Mouse (Mus musculus) stomach, embryonic 14.5 days (tissue): Measurements from ENCODE around the gene Opa3. TPM values are rescaled to one million over a fixed set of nuclear protein-coding genes. Genes with fewer than 3 reads are reported as not detected.

ENCODE experiments used
- ATAC-seq: fragments of 200-750 bp; cut with Nextera tagmentation; 2 replicates; pipeline ENCODE4 v1.8.0; 2017; ENCODE audit warnings: low read depth, moderate TSS enrichment; ENCODE audit not compliant: insufficient number of reproducible peaks, insufficient read depth, low FRiP score
- H3K27ac ChIP-seq: fragments of 300-500 bp; sonication (generic); 2 replicates; pipeline ENCODE4 v1.5.1; 2014; ENCODE audit warnings: mild to moderate bottlenecking, low read length, moderate library complexity, mixed read lengths
- H3K27me3 ChIP-seq: fragments of 300-500 bp; sonication (generic); 2 replicates; pipeline ENCODE4 v1.6.1; 2014; ENCODE audit warnings: low read length, control low read depth, mixed read lengths; ENCODE audit not compliant: control insufficient read depth, insufficient read depth
- H3K36me3 ChIP-seq: fragments of 300-500 bp; sonication (generic); 2 replicates; pipeline ENCODE4 v1.6.1; 2014; ENCODE audit warnings: mild to moderate bottlenecking, control low read depth, low read length, moderate library complexity, mixed read lengths; ENCODE audit not compliant: control insufficient read depth, insufficient read depth
- H3K4me1 ChIP-seq: fragments of 300-500 bp; sonication (generic); 2 replicates; pipeline ENCODE4 v1.6.1; 2014; ENCODE audit warnings: low read length, control low read depth, mixed read lengths; ENCODE audit not compliant: control insufficient read depth, insufficient read depth
- H3K4me2 ChIP-seq: fragments of 300-500 bp; sonication (generic); replicated peaks from 2 replicates; pipeline ENCODE4 v1.6.1; 2014; ENCODE audit warnings: low read depth, low read length, control low read depth
- H3K4me3 ChIP-seq: fragments of 300-500 bp; sonication (generic); 2 replicates; pipeline ENCODE4 v1.5.1; 2014; ENCODE audit warnings: low read depth, low read length, control low read depth
- H3K9ac ChIP-seq: fragments of 300-500 bp; sonication (generic); replicated peaks from 2 replicates; pipeline ENCODE4 v1.6.1; 2014; ENCODE audit warnings: low read depth, mild to moderate bottlenecking, control low read depth, low read length, moderate library complexity, mixed read lengths
- H3K9me3 ChIP-seq: fragments of 300-500 bp; sonication (generic); 2 replicates; pipeline ENCODE4 v1.6.1; 2016; ENCODE audit warnings: low read depth, low read length, control low read depth; ENCODE audit not compliant: control insufficient read depth
- WGBS: fragments of 180-500 bp; shearing (Covaris S2); extraction: QIAGEN DNeasy Blood & Tissue Kit; methylation state at CpG from one replicate; pipeline ENCODE4 v1.1.7; 2014; 5-methylcytosine and 5-hydroxymethylcytosine counted together
- polyA plus RNA-seq: library from polyadenylated mRNA; unstranded; fragments of >200 nt; fragmentation: Nextera tagmentation; extraction: Ambion mirVana; gene quantifications from 2 replicates; pipeline ENCODE4 v1.2.1, GENCODE M21; 2014

Opa3 gene
- polyA plus RNA-seq, 1 experiment from 2014 or later = 42.9 TPM

DNA sequence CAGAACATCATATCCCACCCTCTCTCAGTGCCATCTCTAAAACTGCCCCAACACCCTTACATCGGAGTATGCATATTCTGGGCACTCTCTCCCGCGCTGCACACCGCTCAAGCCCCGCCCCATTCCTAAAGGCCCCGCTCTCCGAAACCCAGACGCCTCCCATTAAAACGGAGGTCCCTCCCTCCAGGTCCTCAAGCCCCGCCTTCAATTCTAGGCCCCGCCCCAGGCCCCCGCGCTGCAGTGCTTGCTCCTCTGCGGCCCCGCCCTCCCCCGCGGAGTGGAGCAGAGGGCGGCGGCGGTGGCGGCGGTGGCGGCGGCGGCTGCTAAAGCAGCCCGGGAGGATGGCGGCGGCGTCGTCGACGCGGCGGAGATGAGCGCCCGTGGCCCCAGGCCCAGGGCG, 54.3 kb downstream of the Opa3 start, which contains the start of gene Rtn2:
TSS of gene Rtn2 (plus strand) at position 240 of the 400 bp plus-strand sequence.
- Histone ChIP-seq H3K36me3 (no peaks in the 10 kb centered on the region), H3K9me3 (no peaks in the 10 kb centered on the region), H3K4me2 (peak within 1 kb of the TSS; percentile 100), H3K9ac (no peak within 1 kb of the TSS; the same call in 1 of the 2 replicates), H3K4me1 (peaks cover 7% of the 10 kb centered on the region; the same call in 1 of the 2 replicates), H3K27ac (no peak within 1 kb of the TSS), H3K4me3 (peak within 1 kb of the TSS; percentile 55), H3K27me3 (peaks cover 34% of the 10 kb centered on the region)
- ATAC-seq = peak; percentile 86
- WGBS = under 1% methylated on average over 37 of the region's 37 CpGs

DNA sequence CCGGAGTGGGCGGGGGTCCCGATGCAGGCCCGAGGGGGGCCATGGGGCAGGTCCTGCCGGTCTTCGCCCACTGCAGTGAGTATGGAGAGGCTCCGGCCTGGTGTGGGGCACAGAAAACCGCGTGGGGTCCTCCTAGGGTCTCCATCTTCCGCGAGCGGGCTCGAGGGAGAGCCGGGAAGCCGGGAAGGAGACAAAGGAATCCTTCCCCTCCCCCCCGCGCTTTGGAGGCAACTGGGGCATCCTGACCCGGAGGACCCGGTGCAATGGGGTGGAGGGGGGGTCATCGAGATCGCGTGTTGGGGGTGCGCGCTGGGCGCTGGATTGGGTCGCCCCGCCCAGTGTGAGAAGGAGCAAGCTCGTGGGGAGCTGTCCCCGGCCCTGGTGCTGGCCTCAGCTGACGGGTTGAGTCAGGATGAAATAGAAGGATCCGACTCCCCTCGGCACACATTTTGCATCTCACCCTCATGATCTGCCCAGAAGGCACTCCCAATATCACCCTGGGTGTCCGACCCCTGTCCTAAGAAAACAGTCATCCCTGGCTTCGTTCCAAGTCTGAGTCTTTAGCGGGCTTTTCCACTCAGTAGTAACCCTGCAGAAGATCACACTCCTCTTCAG, 54.8 kb downstream of the Opa3 start:
- Histone ChIP-seq H3K27me3 (peaks cover 32% of the 10 kb centered on the region), H3K4me1 (peaks cover 7% of the 10 kb centered on the region; the same call in 1 of the 2 replicates), H3K36me3 (no peaks in the 10 kb centered on the region), H3K9me3 (no peaks in the 10 kb centered on the region), H3K27ac (no peak overlapping the region), H3K4me2 (peak overlapping the region; percentile 100), H3K9ac (no peak overlapping the region; the same call in 1 of the 2 replicates), H3K4me3 (peak overlapping the region; percentile 55)
- ATAC-seq = peak; percentile 54
- WGBS = under 1% methylated on average over 34 of the region's 35 CpGs

DNA sequence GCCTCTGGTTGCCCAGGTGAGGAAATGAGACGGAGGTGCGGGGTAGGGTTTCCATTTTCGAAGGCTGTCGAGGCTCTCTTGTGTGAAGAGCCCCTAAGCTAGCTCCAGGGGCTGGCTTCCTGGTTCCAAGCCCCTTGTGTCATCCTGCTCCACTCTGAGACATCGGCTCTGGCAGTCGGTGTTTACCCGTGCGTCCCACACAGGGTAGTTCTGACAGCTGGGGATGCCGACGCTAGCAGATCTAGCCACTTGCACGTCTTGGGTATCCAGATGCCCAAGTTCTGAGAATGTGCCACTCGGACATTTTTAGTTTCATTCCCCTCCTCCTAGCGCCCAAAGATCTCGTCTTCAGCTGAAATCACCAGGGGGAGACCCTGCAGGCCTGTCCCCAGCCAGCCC, 55.3 kb downstream of the Opa3 start:
- Histone ChIP-seq H3K27me3 (peaks cover 27% of the 10 kb centered on the region), H3K9ac (no peak overlapping the region), H3K4me1 (peaks cover 7% of the 10 kb centered on the region; the same call in 1 of the 2 replicates), H3K27ac (no peak overlapping the region), H3K9me3 (no peaks in the 10 kb centered on the region), H3K4me2 (peak overlapping the region; percentile 100), H3K36me3 (no peaks in the 10 kb centered on the region), H3K4me3 (0 out of 2 replicates have a peak overlapping the region, but pooled peaks have one; percentile 55)
- 42% methylated on average over 14 of the region's 14 CpGs for WGBS
- ATAC-seq = no peak

DNA sequence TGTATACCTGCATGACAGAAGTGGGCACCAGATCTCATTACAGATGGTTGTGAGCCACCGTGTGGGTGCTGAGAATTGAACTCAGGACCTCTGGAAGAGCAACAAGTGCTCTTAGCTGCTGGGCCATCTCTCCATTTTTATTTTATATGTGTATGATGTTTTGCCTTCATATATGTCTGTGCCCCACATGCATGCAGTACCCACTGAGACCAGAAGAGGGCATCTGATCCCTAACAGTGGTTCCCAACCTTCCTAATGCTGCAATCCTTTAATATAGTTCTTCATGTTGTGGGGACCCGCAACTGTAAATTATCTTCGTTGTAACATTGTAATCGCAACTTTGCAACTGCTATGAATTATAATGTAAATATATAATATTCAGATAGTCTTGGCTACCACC, 56.6 kb downstream of the Opa3 start:
- Histone ChIP-seq H3K4me1 (peaks cover 7% of the 10 kb centered on the region; the same call in 1 of the 2 replicates), H3K27ac (no peak overlapping the region), H3K36me3 (no peaks in the 10 kb centered on the region), H3K27me3 (peaks cover 14% of the 10 kb centered on the region), H3K4me3 (no peak overlapping the region), H3K4me2 (no peak overlapping the region), H3K9me3 (no peaks in the 10 kb centered on the region), H3K9ac (no peak overlapping the region)
- 26% methylated on average over 4 of the region's 4 CpGs for WGBS
- ATAC-seq = no peak

DNA sequence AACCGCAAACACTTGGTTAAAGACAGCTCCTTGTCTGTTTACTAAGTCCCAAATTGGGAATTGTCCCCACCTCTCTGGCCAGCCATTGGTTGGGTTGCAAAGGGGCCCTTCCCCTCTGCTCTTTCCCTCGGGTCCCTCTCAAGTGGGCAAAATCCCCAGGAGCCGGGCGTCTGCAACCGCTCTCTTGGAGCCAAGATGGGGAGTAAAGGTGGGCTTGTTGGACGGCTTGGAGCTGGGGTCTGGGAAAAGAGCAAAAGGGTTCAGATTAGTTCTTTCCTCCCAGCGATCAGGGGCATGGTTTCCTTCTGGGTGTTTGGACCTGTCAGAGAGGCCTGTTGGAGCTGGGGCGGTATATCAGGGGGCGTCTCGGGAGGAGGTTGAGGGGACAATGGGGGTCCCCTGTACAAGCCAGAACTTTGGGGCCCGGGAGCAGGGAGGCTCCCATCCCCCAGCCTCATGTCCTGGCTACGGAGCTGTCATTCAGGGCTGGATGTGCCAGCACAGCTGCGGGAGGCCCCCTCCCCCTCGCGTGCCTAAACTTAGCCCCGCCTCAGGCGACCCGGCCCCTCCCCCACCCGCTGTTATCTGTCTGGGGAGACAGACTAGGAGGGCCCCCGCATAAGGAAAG, 62.9 kb downstream of the Opa3 start:
- Histone ChIP-seq H3K9ac (no peak overlapping the region), H3K4me2 (peak overlapping the region; percentile 63), H3K4me3 (peak overlapping the region; percentile 33), H3K36me3 (no peaks in the 10 kb centered on the region), H3K27me3 (no peaks in the 10 kb centered on the region), H3K9me3 (no peaks in the 10 kb centered on the region), H3K4me1 (peaks cover 5% of the 10 kb centered on the region), H3K27ac (peak overlapping the region; percentile 18; the same call in 1 of the 2 replicates)
- 0% methylated on average over 20 of the region's 20 CpGs for WGBS
- no peak for ATAC-seq

DNA sequence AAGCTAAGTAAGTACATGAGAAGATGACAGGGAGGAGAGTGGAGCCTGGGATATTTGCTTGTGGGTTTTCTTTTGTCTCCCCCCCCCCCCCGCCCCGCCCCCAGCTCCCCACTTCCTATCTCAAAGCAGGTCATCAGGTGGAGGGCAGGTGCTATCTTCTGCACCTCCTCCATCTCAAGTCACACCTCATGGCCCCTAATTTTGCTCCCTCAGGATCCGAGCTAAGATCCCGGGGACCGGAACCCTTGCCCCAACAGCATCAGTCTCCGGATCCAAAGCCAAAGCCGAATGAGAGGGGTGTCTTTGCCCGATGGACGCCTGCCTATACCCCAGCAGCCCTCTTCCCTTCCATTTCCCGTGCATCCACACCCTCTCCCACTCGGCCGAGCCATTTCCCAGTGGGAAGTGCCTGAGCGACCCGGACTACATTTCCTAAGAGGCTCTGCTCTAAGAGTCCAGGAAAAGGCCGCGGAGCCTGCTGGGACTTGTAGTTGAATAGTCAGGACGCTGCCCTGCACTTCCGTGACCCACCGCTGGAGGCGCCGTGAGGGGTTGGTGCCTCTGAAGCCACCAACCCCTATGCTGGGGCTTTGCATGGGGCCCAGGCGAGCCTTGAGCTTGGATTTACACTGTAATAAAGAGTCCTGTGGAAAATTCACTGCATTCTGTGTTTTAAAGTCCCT, 67.5 kb downstream of the Opa3 start:
- Histone ChIP-seq H3K4me1 (peaks cover 5% of the 10 kb centered on the region), H3K27me3 (no peaks in the 10 kb centered on the region), H3K9me3 (no peaks in the 10 kb centered on the region), H3K27ac (no peak overlapping the region), H3K9ac (no peak overlapping the region), H3K36me3 (no peaks in the 10 kb centered on the region), H3K4me3 (peak overlapping the region; percentile 20), H3K4me2 (peak overlapping the region; percentile 53)
- WGBS = 12% methylated on average over 21 of the region's 22 CpGs
- ATAC-seq = peak; percentile 72

DNA sequence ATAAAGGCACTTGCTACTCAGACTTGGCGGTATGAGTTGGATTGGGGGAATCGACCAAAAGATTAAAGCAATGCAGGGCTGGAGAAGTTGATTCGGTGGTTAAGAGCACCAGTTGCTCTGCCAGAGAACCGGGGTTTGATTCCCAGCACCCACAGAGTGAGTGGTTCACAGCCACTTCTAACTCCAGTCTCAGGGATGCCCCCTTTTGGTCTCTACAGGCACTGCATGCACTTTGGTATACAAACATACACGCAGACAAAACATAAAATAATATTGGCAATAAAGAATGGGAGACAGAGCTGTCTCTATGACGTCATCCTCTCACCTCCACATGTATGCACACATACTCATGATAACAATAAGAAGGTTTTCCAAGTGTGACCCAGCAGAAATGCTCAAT, 68.9 kb downstream of the Opa3 start:
- WGBS = 86% methylated on average over 6 of the region's 6 CpGs
- ATAC-seq = no peak

DNA sequence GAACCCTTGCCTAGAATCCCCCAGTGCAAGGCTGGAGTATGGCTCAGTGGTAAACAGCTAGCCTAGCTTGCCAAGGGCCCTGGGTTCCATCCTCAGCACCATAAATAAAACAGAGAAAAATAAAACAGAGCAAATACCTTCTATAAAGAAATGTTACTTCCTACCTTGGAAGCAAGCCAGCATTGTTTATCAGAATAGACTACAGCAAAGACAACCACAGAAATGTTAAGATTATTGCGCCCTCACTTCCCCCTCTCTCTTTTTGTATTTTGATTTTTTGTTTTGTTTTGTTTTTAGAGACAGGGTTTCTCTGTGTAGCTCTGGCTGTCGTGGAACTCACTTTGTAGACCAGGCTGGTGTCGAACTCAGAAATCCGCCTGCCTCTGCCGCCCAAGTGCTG, 69.7 kb downstream of the Opa3 start:
- WGBS = 91% methylated on average over 5 of the region's 5 CpGs
- Histone ChIP-seq H3K27ac (no peak overlapping the region), H3K4me2 (no peak overlapping the region), H3K9me3 (no peaks in the 10 kb centered on the region), H3K27me3 (peaks cover 10% of the 10 kb centered on the region; the same call in 1 of the 2 replicates), H3K36me3 (no peaks in the 10 kb centered on the region), H3K9ac (no peak overlapping the region), H3K4me1 (peaks cover 5% of the 10 kb centered on the region; the same call in 1 of the 2 replicates), H3K4me3 (no peak overlapping the region)
- no peak for ATAC-seq

More for the DNA sequence above, 68.9 kb downstream of the Opa3 start:
- Histone ChIP-seq H3K9ac (no peak overlapping the region), H3K27ac (no peak overlapping the region), H3K27me3 (peaks cover 4% of the 10 kb centered on the region; the same call in 1 of the 2 replicates), H3K9me3 (no peaks in the 10 kb centered on the region), H3K4me1 (peaks cover 5% of the 10 kb centered on the region; the same call in 1 of the 2 replicates), H3K4me3 (no peak overlapping the region), H3K4me2 (no peak overlapping the region), H3K36me3 (no peaks in the 10 kb centered on the region)
